Mouse (Mus musculus) urinary bladder, postnatal 4 days (tissue): ENCODE data around the gene Gdpd2.

Experiments
- DNase-seq, 2 experiments: peaks; one replicate each; pipeline ENCODE4 v3.0.0; 2021 to 2022; ENCODE audit warnings: low spot score in 2 of 2

Gdpd2 gene

GRCm38 (mm10) chrX:100729665-100730188, at the start of gene Gdpd2:
Gdpd2 (plus strand) TSS chrX:100729873.
- DNase-seq, result peak in 1 of 2 experiments; percentile 19

DNA sequence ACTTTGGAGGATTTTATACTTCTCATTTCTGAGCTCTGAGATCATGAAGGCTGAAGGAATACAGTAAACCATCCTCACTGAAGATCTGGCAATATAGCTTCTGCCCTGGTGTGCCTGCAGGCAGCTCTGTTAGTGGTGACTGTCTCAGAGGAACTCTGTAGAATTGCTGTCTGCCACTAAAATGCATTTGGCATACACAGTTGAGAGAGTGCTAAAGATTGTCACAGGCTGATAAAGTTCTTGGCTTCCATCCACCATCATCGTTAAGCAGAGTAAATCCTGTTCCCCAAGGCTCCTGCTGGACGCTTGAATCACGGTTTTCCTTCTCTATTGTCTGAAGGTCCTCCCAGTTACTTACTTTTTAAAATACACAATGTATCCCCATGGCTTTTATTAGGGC, 43.1 kb upstream of the Gdpd2 start:
- no peak for DNase-seq

DNA sequence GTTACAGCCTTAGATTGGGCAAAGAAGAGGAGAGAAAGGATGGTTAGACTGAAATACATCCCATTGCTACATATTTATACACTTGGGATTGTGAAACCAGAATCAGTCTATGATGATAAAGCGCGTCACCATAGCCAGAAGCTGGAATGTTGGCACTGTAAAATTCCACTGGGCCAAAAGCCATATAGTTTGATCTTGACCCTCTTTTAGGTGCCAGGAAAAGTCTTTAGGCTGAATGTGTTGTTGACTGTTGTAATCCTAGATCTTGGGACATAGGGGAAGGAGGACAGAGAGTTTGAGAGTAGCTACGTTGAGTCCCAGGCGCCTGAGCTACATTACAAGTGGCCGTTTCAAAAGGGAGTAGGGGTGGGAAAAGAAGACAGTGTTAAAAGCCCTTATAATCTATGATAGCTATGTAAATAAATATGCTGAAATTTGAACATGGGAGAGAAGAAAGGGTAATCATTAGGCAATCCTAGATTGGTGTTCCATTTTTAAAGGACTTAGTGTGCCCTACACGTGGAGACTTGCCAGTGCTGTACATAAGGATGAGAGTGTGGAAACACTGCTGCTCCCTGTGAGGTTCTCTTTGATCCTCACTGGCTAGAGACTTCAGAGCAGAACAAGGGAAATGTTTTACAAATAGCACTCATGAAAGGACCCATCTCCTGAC, 42.2 kb upstream of the Gdpd2 start:
- DNase-seq, result no peak

- DNase-seq, result no peak
Observed at GRCm38 (mm10) chrX:100688033-100688370, 41.7 kb upstream of the Gdpd2 start.

GRCm38 (mm10) chrX:100696776-100697175, 32.9 kb upstream of the Gdpd2 start:
- no peak for DNase-seq

DNA sequence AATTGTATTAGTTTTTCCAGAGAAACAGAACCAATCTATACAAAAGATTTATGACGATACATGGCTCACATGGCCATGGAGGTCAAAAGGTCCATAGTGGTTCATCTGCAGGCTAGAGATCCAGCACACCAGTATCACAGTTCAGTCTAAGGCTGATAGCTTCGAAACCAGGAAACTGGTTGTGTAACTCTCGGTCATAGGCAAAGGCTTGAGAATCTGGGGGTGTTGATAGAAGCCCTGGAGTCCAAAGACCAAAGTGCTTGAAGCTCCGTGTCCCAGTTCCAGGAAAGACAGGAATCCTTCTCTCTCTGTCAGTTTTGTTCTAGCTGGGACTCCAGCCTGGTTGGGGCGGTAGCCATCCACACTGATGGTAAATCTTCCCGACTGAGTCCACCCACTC, 21.6 kb upstream of the Gdpd2 start:
- no peak for DNase-seq

DNA sequence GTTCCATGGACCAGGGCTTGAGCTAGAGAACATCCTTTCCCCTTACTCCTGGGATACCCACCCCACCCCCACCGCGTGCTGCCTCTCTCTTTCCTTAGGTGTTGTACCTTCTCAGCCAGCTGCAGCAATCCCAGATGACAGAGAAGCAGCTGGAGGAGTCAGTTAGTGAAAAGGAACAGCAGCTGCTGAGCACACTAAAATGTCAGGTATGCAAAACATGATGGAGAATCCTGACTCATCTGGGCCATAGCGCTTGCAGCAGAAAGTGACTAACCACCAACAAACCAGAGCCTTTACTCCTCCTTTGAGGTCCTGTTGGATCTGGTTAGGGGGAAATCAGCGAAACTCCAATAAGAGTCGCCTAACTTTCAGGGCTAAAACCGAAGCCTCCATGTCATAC, 13.5 kb upstream of the Gdpd2 start:
- DNase-seq, result no peak

DNA sequence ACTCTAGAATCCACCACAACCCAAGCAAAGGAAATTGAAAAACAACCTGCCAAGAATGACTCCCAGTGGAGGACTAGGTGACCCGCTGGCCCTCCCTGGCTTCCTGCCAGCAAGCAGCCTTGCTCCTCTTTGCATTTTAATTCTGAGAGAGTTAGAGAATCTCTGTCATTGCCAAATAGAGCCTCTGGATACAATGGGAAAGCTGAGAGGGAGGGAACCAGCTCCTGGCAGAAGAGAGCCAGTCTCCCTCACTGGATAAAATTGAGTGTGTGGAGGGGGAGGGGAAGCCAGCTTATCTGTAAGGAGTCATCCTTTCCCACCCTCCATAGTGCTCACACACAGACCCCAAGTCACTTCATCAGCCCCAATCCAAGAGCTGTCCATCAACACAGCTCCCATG, 726 bp upstream of the Gdpd2 start:
- no peak for DNase-seq

DNA sequence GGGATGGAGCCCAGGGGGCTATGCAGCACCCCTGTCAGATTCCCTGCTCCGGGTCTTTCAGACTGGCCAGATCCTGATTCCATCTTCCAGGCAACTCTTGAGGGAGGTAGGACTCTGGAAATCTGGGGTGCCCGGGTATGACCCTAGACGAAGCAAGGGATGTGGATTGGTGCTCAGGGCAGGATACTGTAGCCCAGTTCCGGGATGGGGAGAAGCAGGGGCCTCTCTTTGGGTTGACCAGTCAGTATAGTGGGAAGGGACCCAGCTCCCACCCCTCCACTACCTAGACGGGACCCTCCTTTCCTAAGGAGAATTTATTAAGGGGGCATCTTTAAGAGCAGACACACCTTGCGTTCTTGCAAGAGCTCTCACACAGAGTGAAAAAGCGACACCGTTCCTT, 593 bp downstream of the Gdpd2 start:
- DNase-seq, result no peak

- DNase-seq, result no peak
Observed at GRCm38 (mm10) chrX:100734359-100734758, 4.7 kb downstream of the Gdpd2 start.

- DNase-seq, result peak; percentile 18 to 72
Observed at GRCm38 (mm10) chrX:100738918-100739317, 9.2 kb downstream of the Gdpd2 start.

GRCm38 (mm10) chrX:100739443-100739842, 9.8 kb downstream of the Gdpd2 start:
- DNase-seq, result no peak

DNA sequence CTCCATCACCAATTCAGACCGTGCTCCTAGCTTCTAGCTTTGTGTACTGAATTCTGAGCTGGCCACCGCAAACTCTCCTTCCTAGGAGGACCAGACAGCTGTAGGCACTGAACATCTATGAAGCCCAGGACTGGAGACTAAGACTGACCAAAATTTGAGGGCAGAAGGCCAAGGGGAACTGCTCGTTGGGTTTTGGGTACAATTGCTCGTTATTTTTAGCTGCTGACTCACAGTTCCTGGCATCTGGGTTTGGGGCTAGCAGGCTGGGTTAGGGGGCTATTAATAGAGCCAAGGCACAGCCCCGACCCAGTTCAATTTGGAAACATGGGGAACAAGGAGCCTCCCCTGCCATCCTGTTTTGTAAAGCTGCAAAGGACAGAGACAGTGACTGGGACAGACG, 11.1 kb downstream of the Gdpd2 start:
- no peak for DNase-seq

GRCm38 (mm10) chrX:100741940-100742339, 12.3 kb downstream of the Gdpd2 start:
- DNase-seq, result peak in 1 of 2 experiments; percentile 26

DNA sequence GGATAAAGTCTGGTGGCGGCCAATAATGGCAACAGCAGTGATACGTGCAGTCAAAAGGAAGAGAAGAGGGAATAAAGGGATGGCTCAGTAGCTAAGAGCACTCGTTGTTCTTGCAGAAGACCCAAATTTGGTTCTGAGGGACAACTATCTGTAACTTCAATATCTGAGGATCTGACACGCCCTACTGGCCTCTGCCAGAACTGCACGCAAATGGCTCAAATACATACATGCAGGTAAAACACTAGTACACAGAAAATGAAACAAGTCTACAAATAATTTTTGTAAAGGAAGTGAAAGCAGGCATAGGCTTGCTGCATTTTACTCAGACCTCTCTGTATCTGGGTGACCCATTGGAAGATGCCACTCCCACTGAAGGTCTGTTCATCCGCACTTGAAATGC, 36.2 kb downstream of the Gdpd2 start:
- DNase-seq, result no peak

- peak in 1 of 2 experiments; percentile 17 for DNase-seq
Observed at GRCm38 (mm10) chrX:100767181-100767884, 37.7 kb downstream of the Gdpd2 start, which contains the start of gene Dlg3. Dlg3 (plus strand) TSS chrX:100767722.

DNA sequence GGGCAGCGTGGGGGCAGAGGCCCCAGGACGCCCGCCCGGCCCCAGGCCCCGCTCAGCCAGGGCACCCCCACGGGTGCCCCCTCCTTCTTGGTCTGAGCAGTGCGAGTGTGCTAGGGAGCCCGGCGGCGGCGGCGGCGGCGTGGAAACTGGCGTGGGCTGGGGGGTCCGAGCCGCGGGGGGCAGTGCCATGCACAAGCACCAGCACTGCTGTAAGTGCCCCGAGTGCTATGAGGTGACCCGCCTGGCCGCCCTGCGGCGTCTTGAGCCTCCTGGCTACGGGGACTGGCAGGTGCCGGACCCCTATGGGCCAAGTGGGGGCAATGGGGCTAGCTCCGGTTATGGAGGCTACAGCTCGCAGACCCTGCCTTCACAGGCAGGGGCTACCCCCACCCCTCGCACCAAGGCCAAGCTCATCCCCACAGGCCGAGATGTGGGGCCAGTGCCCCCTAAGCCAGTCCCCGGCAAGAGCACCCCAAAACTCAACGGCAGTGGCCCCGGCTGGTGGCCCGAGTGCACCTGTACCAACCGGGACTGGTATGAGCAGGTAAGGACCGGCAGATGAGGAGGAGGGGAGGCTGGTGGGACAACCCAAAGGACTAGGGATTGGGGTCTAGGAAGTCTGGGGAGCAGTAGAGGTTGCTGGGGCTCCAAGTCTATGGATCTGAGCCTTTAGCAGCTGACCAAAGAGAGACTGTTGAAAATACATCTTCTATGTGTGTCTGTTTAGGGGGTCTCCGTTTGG, 38.4 kb downstream of the Gdpd2 start:
- no peak for DNase-seq

GRCm38 (mm10) chrX:100769281-100769680, 39.6 kb downstream of the Gdpd2 start:
- no peak for DNase-seq

- DNase-seq, result peak; percentile 57 to 74
Observed at GRCm38 (mm10) chrX:100774341-100774811, 44.7 kb downstream of the Gdpd2 start.

DNA sequence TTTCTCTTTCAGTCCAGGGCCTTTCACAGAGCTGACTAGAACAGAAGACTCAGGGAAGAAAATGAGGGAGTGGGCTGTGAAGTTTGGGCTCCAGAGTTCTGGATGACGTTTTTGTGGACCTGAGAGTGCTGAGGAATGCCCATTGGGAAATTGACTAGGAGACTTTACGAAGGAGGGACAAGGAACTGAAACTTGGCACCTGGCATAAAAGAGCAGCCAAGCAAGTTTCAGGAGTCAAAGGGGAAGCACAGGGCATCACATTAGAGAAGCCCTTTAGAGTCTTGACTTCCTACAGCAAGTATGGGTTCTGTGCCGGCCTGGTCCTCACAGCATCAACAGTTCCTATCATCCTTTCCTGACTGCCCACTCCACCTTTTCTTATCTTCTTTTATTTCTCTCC, 45.7 kb downstream of the Gdpd2 start:
- DNase-seq, result no peak

- peak in 1 of 2 experiments; percentile 21 for DNase-seq
Observed at GRCm38 (mm10) chrX:100776494-100776893, 46.8 kb downstream of the Gdpd2 start.

- peak; percentile 64 to 74 for DNase-seq
Observed at GRCm38 (mm10) chrX:100776985-100777654, 47.4 kb downstream of the Gdpd2 start.
